Mouse (Mus musculus) heart, adult 2 months (tissue): ENCODE data around the gene Capn11.

Experiments used
- CTCF ChIP-seq: fragments of 200-600 bp; IDR thresholded peaks from 2 replicates; pipeline ENCODE4 v1.8.1; 2022; ENCODE audit warnings: antibody characterized with exemption, mild to moderate bottlenecking, moderate library complexity
- EP300 ChIP-seq: fragments of 200-500 bp; IDR thresholded peaks from 2 replicates; pipeline ENCODE4 v1.6.1; 2011; ENCODE audit warnings: low read depth, low read length, control low read depth; ENCODE audit not compliant: insufficient read depth

DNA sequence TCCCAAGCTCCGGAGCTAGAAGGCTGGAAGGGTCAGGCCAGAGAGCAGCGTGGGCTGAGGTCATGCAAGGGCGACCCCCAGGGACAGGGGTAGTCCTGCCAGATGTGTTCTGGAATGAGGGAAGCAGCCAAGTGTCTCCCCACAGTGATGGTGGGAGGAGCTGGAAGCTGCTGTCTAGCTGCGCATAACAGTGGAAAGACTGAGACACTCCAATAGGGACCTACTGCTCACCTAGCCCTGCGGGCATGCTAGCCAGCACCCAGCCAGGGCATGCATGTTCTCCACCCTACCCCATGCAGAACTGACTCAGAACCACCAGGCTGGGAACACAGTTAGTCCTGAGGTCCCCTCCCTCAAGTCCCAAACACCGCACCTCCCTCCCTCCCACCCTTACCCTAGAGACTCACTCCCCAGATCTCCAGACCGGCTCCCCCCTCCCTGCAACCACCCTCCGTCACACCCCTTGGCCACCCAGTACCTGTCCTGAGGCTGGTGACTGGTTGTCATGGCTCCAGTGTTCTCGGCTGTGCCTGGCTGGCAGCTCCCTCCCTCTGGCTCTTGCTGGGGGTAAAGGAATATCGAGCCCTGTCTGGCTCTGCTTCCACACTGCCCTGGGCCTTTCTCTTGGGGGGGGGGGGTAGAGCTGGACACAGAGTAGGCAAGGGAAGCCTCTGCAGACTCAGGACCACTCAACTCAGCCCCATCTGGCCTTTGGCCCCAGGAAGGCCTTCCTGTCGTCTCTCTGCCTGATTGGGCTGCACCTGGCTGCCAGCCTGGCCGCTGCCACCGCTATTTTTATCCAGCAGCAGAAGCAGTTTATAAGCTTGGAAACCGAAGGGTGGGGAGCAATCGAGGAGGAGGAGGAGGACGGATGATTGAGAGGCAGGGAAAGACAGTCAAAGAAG is 67.2 kb downstream of the Capn11 start:
- TF ChIP-seq CTCF (no peak), EP300 (peak; percentile 75)
